32 mouse cellular contexts compared by ENCODE assay signal in genomic region chr6:127462251-127462650, GRCm38 (mm10).
"Had no signal": no experiment of that assay in that cellular context is flagged by ENCODE, and none has a peak within 500 bp of the region (broad histone marks: within the 10 kb centered on the region; RNA-seq: fewer than 3 reads in every experiment).

No protein-coding gene starts in this region.

- H3K4me3 ChIP-seq: heart, embryonic 10.5 days; heart, embryonic 12.5 days; heart, embryonic 13.5 days; heart, embryonic 15.5 days; hindbrain, embryonic 10.5 days; hindbrain, embryonic 12.5 days; hindbrain, embryonic 13.5 days; hindbrain, embryonic 15.5 days; intestine, embryonic 15.5 days; kidney, embryonic 15.5 days; layer of hippocampus, adult 2 months had no signal

- H3K9ac ChIP-seq: heart, embryonic 12.5 days; heart, embryonic 13.5 days; heart, embryonic 15.5 days; hindbrain, embryonic 12.5 days; hindbrain, embryonic 13.5 days; hindbrain, embryonic 14.5 days; hindbrain, embryonic 15.5 days; intestine, embryonic 15.5 days; kidney, embryonic 15.5 days had no signal

- H3K36me3 ChIP-seq: heart, embryonic 10.5 days; heart, embryonic 12.5 days; heart, embryonic 13.5 days; heart, embryonic 15.5 days; hindbrain, embryonic 10.5 days; hindbrain, embryonic 12.5 days; hindbrain, embryonic 15.5 days; intestine, embryonic 15.5 days; kidney, embryonic 15.5 days had no signal

- H3K4me2 ChIP-seq: heart, embryonic 11.5 days; heart, embryonic 12.5 days; heart, embryonic 13.5 days; heart, embryonic 15.5 days; hindbrain, embryonic 12.5 days; hindbrain, embryonic 13.5 days; hindbrain, embryonic 14.5 days; hindbrain, embryonic 15.5 days; intestine, embryonic 15.5 days; kidney, embryonic 15.5 days had no signal

- H3K27me3 ChIP-seq: heart, embryonic 12.5 days; heart, embryonic 13.5 days; heart, embryonic 15.5 days; hindbrain, embryonic 12.5 days; hindbrain, embryonic 13.5 days; hindbrain, embryonic 15.5 days; intestine, embryonic 15.5 days; kidney, embryonic 15.5 days had no signal

- H3K9me3 ChIP-seq: heart, embryonic 10.5 days; heart, embryonic 12.5 days; heart, embryonic 13.5 days; heart, embryonic 15.5 days; hindbrain, embryonic 10.5 days; hindbrain, embryonic 12.5 days; hindbrain, embryonic 13.5 days; hindbrain, embryonic 15.5 days; intestine, embryonic 15.5 days; kidney, embryonic 15.5 days had no signal

- DNase-seq: heart, postnatal 10 days; heart, postnatal 14 days; heart, postnatal 4 days; kidney, adult 11 months; kidney, adult 18-20 months; kidney, adult 8-10 months; kidney, adult 9 months; kidney, postnatal 10 days; kidney, postnatal 14 days; kidney, postnatal 25 days; kidney, postnatal 4 days; layer of hippocampus, adult 9-11 months; layer of hippocampus, postnatal 36 days had no signal

- H3K27ac ChIP-seq: heart, embryonic 10.5 days; heart, embryonic 13.5 days; heart, embryonic 15.5 days; hindbrain, embryonic 10.5 days; hindbrain, embryonic 12.5 days; hindbrain, embryonic 13.5 days; hindbrain, embryonic 14.5 days; hindbrain, embryonic 15.5 days; hindbrain, postnatal 0 days; intestine, embryonic 15.5 days; kidney, embryonic 15.5 days; kidney, postnatal 0 days; layer of hippocampus, adult 2 months had no signal

- H3K4me1 ChIP-seq: heart, embryonic 10.5 days; heart, embryonic 12.5 days; heart, embryonic 15.5 days; intestine, embryonic 15.5 days had no signal

- ATAC-seq: hindbrain, embryonic 16.5 days; hindbrain, postnatal 0 days; inflammation-experienced regulatory T-cells, adult 6 months; intestine, embryonic 15.5 days; intestine, embryonic 16.5 days; intestine, postnatal 0 days had no signal
